Mouse (Mus musculus): Measurements from ENCODE around the gene Miga1. TPM values are rescaled to one million over a fixed set of nuclear protein-coding genes. Genes with fewer than 3 reads are reported as not detected.

Miga1 gene
- polyA plus RNA-seq, 1 experiment = 24.8 TPM

- TF ChIP-seq POLR2A (IDR thresholded peaks at IDR 0.05; ENCODE audit: borderline replicate concordance, extremely low read depth, insufficient read depth, insufficient read length, poor library complexity, severe bottlenecking) (no peak), CTCF (IDR thresholded peaks at IDR 0.05; ENCODE audit: borderline replicate concordance, extremely low read depth, insufficient read depth, insufficient read length) (no peak)
- DNase-seq (ENCODE audit: low read depth) = no peak
Measured at GRCm38 (mm10) chr3:152348011-152348830, 8.0 kb upstream of the Miga1 start.

DNA sequence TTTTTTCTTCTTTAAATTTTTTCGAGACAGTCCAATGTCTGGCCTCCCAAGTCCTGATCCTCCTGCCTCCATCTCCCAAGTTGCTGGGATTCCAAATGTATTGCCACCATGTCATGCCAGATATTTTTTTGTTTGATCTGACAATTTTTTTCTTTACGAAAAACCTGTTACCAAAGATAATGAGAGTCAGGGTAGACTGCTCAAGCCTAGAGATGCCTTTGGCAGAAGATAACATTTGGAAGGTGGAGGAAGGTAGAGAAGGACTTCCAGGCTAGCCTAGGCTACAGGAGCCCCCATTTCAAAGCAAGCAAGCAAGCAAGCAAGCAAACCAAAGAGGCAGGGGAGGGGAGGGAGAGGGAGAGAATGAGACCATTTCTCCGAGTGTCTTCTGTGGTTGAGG, 7.0 kb upstream of the Miga1 start:
- DNase-seq (ENCODE audit: low read depth) = peak; percentile 12
- TF ChIP-seq CTCF (IDR thresholded peaks at IDR 0.05; ENCODE audit: borderline replicate concordance, extremely low read depth, insufficient read depth, insufficient read length) (no peak), POLR2A (IDR thresholded peaks at IDR 0.05; ENCODE audit: borderline replicate concordance, extremely low read depth, insufficient read depth, insufficient read length, poor library complexity, severe bottlenecking) (no peak)

DNA sequence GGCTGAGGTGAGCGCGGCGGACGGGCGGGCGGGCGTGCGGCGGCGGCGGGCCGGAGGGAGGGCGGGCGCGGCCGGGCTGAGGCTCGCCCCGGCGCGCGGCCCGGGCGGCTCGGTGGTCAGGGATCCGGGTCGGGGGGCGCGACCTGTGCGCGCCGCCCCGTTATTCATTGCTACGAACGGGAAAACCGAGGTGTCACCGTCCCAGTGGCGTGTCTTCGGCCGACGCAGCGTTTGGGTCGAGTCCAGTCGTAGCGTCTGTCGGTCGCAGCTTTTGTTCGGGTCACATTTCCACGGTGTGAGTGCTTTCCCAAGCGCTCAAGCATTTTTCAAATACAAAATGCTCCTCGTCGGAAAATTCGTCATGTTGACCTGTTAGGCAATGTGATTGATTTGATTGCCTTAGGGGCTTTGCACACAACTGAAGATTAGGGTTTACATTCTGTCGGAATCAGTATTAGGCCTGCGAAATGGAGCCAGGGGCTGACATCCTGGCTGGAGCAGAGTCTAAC, 6.5 kb upstream of the Miga1 start:
- no peak for TF ChIP-seq CTCF (IDR thresholded peaks at IDR 0.05; ENCODE audit: borderline replicate concordance, extremely low read depth, insufficient read depth, insufficient read length)
- TF ChIP-seq POLR2A (IDR thresholded peaks at IDR 0.05; ENCODE audit: borderline replicate concordance, extremely low read depth, insufficient read depth, insufficient read length, poor library complexity, severe bottlenecking) = no peak
- peak; percentile 53 for DNase-seq (ENCODE audit: low read depth)

GRCm38 (mm10) chr3:152345732-152346632, 5.8 kb upstream of the Miga1 start, which contains the start of gene Usp33:
Usp33 (plus strand) TSS chr3:152346478.
- no peak for TF ChIP-seq CTCF (IDR thresholded peaks at IDR 0.05; ENCODE audit: borderline replicate concordance, extremely low read depth, insufficient read depth, insufficient read length)
- TF ChIP-seq POLR2A (IDR thresholded peaks at IDR 0.05; ENCODE audit: borderline replicate concordance, extremely low read depth, insufficient read depth, insufficient read length, poor library complexity, severe bottlenecking) = peak; percentile 95
- DNase-seq (ENCODE audit: low read depth) = peak; percentile 96

- TF ChIP-seq CTCF (IDR thresholded peaks at IDR 0.05; ENCODE audit: borderline replicate concordance, extremely low read depth, insufficient read depth, insufficient read length) (no peak), POLR2A (IDR thresholded peaks at IDR 0.05; ENCODE audit: borderline replicate concordance, extremely low read depth, insufficient read depth, insufficient read length, poor library complexity, severe bottlenecking) (no peak)
- DNase-seq (ENCODE audit: low read depth) = no peak
Measured at GRCm38 (mm10) chr3:152342961-152343517, 2.8 kb upstream of the Miga1 start.

DNA sequence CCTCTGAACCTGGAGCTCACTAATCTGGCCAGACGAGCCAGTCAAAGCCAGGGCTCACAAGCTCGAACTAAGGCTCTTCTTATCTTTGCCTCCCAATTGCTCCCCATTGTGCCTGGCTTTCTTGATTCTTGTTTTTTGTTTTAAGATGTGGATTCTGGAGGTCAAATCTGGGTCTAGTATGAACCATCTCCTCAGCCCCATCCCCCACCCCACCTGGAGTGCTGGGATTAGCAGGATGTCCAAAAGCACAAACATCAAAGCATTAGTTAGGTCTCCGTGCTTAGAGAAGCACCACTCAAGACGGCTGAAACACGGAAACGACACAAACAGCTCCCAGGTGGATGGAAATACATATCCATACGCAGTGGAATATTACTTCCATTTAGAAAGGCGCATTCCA, 4.1 kb downstream of the Miga1 start:
- no peak for DNase-seq (ENCODE audit: low read depth)

GRCm38 (mm10) chr3:152333641-152334040, 6.6 kb downstream of the Miga1 start:
- no peak for DNase-seq (ENCODE audit: low read depth)

More for the DNA sequence above, 4.1 kb downstream of the Miga1 start:
- TF ChIP-seq POLR2A (IDR thresholded peaks at IDR 0.05; ENCODE audit: borderline replicate concordance, extremely low read depth, insufficient read depth, insufficient read length, poor library complexity, severe bottlenecking) (no peak), CTCF (IDR thresholded peaks at IDR 0.05; ENCODE audit: borderline replicate concordance, extremely low read depth, insufficient read depth, insufficient read length) (no peak)

DNA sequence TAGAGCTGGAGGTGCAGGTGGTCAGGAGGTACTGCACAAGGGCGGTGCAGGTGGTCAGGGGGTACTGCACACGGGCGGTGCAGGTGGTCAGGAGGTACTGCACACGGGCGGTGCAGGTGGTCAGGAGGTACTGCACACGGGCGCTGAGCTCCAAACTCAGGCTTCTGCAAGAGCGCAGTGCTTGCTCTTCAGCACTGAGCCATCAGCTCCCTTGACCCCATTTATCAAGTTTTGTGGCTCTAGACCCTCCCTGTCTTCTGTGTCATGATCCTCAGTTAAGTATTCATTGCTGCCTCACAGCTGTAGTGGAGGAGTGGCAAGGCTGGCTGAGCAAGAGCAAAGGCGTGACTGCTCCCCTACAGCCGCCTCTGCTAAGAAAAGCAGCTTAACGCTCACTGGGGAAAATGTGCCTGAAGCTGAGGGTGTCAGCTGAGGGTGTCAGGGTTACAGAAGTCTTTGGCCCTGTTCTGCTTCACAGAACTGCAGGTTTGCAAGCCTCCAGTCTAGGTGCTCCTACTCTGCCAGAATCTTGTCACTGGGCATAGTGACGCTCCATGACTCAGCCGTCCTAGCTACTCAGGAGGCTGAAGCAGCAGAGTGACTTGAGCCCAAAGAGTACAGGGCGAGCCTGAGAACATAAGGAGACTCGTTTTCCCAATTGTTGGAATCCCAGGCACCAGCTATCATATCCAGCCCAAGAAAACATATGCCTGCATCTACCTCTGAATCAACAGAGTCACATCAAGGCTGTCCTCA, 7.5 kb downstream of the Miga1 start:
- no peak for TF ChIP-seq CTCF (IDR thresholded peaks at IDR 0.05; ENCODE audit: borderline replicate concordance, extremely low read depth, insufficient read depth, insufficient read length)
- TF ChIP-seq POLR2A (IDR thresholded peaks at IDR 0.05; ENCODE audit: borderline replicate concordance, extremely low read depth, insufficient read depth, insufficient read length, poor library complexity, severe bottlenecking) = no peak
- no peak for DNase-seq (ENCODE audit: low read depth)

More at GRCm38 (mm10) chr3:152333641-152334040, 6.6 kb downstream of the Miga1 start:
- TF ChIP-seq CTCF (IDR thresholded peaks at IDR 0.05; ENCODE audit: borderline replicate concordance, extremely low read depth, insufficient read depth, insufficient read length) = no peak
- no peak for TF ChIP-seq POLR2A (IDR thresholded peaks at IDR 0.05; ENCODE audit: borderline replicate concordance, extremely low read depth, insufficient read depth, insufficient read length, poor library complexity, severe bottlenecking)

GRCm38 (mm10) chr3:152332104-152332503, 8.1 kb downstream of the Miga1 start:
- no peak for DNase-seq (ENCODE audit: low read depth)
- no peak for TF ChIP-seq POLR2A (IDR thresholded peaks at IDR 0.05; ENCODE audit: borderline replicate concordance, extremely low read depth, insufficient read depth, insufficient read length, poor library complexity, severe bottlenecking)
- no peak for TF ChIP-seq CTCF (IDR thresholded peaks at IDR 0.05; ENCODE audit: borderline replicate concordance, extremely low read depth, insufficient read depth, insufficient read length)

Measured in brain, embryonic 14.5 days (tissue).